Mouse (Mus musculus) embryonic facial prominence, embryonic 14.5 days (tissue): ENCODE data around the gene Sfxn5. TPM values are rescaled to one million over a fixed set of nuclear protein-coding genes. Genes with fewer than 3 reads are reported as not detected.

ENCODE experiments used
- ATAC-seq: fragments of 200-750 bp; cut with Nextera tagmentation; 2 replicates; pipeline ENCODE4 v1.8.0; 2017; ENCODE audit warnings: low read depth, moderate number of reproducible peaks, moderate TSS enrichment
- DNase-seq: peaks from one replicate; pipeline ENCODE4 v3.0.0-alpha.2; 2015; ENCODE audit warnings: low spot score
- H3K27ac ChIP-seq: fragments of 300-500 bp; sonication (generic); replicated peaks from 2 replicates; pipeline ENCODE4 v1.5.1; 2014; ENCODE audit warnings: low read depth, mild to moderate bottlenecking, low read length, moderate library complexity
- H3K27me3 ChIP-seq: fragments of 300-500 bp; sonication (generic); replicated peaks from 2 replicates; pipeline ENCODE4 v1.6.1; 2014; ENCODE audit warnings: low read length; ENCODE audit not compliant: control insufficient read depth, insufficient read depth
- H3K36me3 ChIP-seq: fragments of 300-500 bp; sonication (generic); 2 replicates; pipeline ENCODE4 v1.6.1; 2014; ENCODE audit warnings: low read length, mixed read lengths; ENCODE audit not compliant: control insufficient read depth, insufficient read depth
- H3K4me1 ChIP-seq: fragments of 300-500 bp; sonication (generic); 2 replicates; pipeline ENCODE4 v1.6.1; 2014; ENCODE audit warnings: antibody characterized with exemption, low read length; ENCODE audit not compliant: control insufficient read depth, insufficient read depth
- H3K4me2 ChIP-seq: fragments of 300-500 bp; sonication (generic); 2 replicates; pipeline ENCODE4 v1.6.1; 2014; ENCODE audit warnings: low read depth, mild to moderate bottlenecking, low read length, moderate library complexity, mixed read lengths
- H3K4me3 ChIP-seq: fragments of 300-500 bp; sonication (generic); 2 replicates; pipeline ENCODE4 v1.5.1; 2014; ENCODE audit warnings: low read depth, mild to moderate bottlenecking, low read length
- H3K9ac ChIP-seq: fragments of 300-500 bp; sonication (generic); 2 replicates; pipeline ENCODE4 v1.6.1; 2014; ENCODE audit warnings: low read depth, mild to moderate bottlenecking, low read length, moderate library complexity, mixed read lengths
- H3K9me3 ChIP-seq: fragments of 300-500 bp; sonication (generic); 2 replicates; pipeline ENCODE4 v1.6.1; 2016; ENCODE audit warnings: low read length; ENCODE audit not compliant: control insufficient read depth
- WGBS: fragments of 180-500 bp; shearing (Covaris S2); extraction: QIAGEN DNeasy Blood & Tissue Kit; methylation state at CpG from one replicate; pipeline ENCODE4 v1.1.7; 2014; 5-methylcytosine and 5-hydroxymethylcytosine counted together
- polyA plus RNA-seq: library from polyadenylated mRNA; unstranded; fragments of >200 nt; fragmentation: Nextera tagmentation; extraction: Ambion mirVana; gene quantifications from 2 replicates; pipeline ENCODE4 v1.2.1, GENCODE M21; 2014

Sfxn5 gene
- polyA plus RNA-seq, 1 experiment from 2014 or later = 6.7 TPM

- Histone ChIP-seq H3K4me2 (no peak overlapping the region), H3K27ac (no peak overlapping the region), H3K4me3 (no peak overlapping the region), H3K4me1 (no peaks in the 10 kb centered on the region; the same call in 1 of the 2 replicates), H3K36me3 (no peaks in the 10 kb centered on the region), H3K27me3 (no peaks in the 10 kb centered on the region), H3K9ac (no peak overlapping the region), H3K9me3 (no peaks in the 10 kb centered on the region)
- DNase-seq (peak; percentile 44), ATAC-seq (no peak)
- 40% methylated on average over 7 of the region's 7 CpGs for WGBS
Measured at GRCm38 (mm10) chr6:85232836-85233623, 100.2 kb downstream of the Sfxn5 start.

- no peak overlapping the region for H3K4me3 ChIP-seq
- H3K27ac ChIP-seq = no peak overlapping the region
- no peaks in the 10 kb centered on the region for H3K36me3 ChIP-seq
- H3K9me3 ChIP-seq = no peaks in the 10 kb centered on the region
- 39% methylated on average over 4 of the region's 4 CpGs for WGBS
- ATAC-seq (no peak), DNase-seq (no peak)
- H3K4me2 ChIP-seq = no peak overlapping the region
- H3K9ac ChIP-seq = no peak overlapping the region
- H3K4me1 ChIP-seq = no peaks in the 10 kb centered on the region
- no peaks in the 10 kb centered on the region for H3K27me3 ChIP-seq
Measured at GRCm38 (mm10) chr6:85232045-85232444, 101.2 kb downstream of the Sfxn5 start.

GRCm38 (mm10) chr6:85231469-85231868, 101.8 kb downstream of the Sfxn5 start:
- Histone ChIP-seq H3K27ac (no peak overlapping the region), H3K9me3 (no peaks in the 10 kb centered on the region), H3K4me2 (no peak overlapping the region), H3K27me3 (no peaks in the 10 kb centered on the region), H3K4me1 (no peaks in the 10 kb centered on the region), H3K36me3 (no peaks in the 10 kb centered on the region), H3K4me3 (no peak overlapping the region), H3K9ac (no peak overlapping the region)
- ATAC-seq = no peak
- 30% methylated on average over 4 of the region's 6 CpGs for WGBS
- no peak for DNase-seq

GRCm38 (mm10) chr6:85230762-85231161, 102.5 kb downstream of the Sfxn5 start:
- Histone ChIP-seq H3K9me3 (no peaks in the 10 kb centered on the region), H3K27ac (no peak overlapping the region), H3K4me3 (no peak overlapping the region), H3K4me1 (no peaks in the 10 kb centered on the region), H3K27me3 (no peaks in the 10 kb centered on the region), H3K36me3 (no peaks in the 10 kb centered on the region), H3K9ac (no peak overlapping the region), H3K4me2 (no peak overlapping the region)
- 76% methylated on average over 3 of the region's 3 CpGs for WGBS
- ATAC-seq (no peak), DNase-seq (no peak)

- Histone ChIP-seq H3K9ac (no peak overlapping the region), H3K9me3 (no peaks in the 10 kb centered on the region), H3K36me3 (no peaks in the 10 kb centered on the region), H3K4me3 (no peak overlapping the region), H3K27me3 (no peaks in the 10 kb centered on the region), H3K4me2 (no peak overlapping the region), H3K4me1 (peaks cover 6% of the 10 kb centered on the region), H3K27ac (no peak overlapping the region)
- DNase-seq (no peak), ATAC-seq (no peak)
- 72% methylated on average over 2 of the region's 2 CpGs for WGBS
Measured at GRCm38 (mm10) chr6:85227520-85227919, 105.7 kb downstream of the Sfxn5 start.

- no peaks in the 10 kb centered on the region for H3K9me3 ChIP-seq
- WGBS = 72% methylated on average over 9 of the region's 9 CpGs
- no peak for ATAC-seq
- DNase-seq = no peak
- H3K4me1 ChIP-seq = peaks cover 6% of the 10 kb centered on the region
- no peak overlapping the region for H3K4me2 ChIP-seq
- no peak overlapping the region for H3K4me3 ChIP-seq
- H3K27me3 ChIP-seq = no peaks in the 10 kb centered on the region
- no peaks in the 10 kb centered on the region for H3K36me3 ChIP-seq
- H3K9ac ChIP-seq = no peak overlapping the region
- no peak overlapping the region for H3K27ac ChIP-seq
Measured at GRCm38 (mm10) chr6:85226570-85226969, 106.7 kb downstream of the Sfxn5 start.

GRCm38 (mm10) chr6:85224442-85224891, 108.8 kb downstream of the Sfxn5 start:
- Histone ChIP-seq H3K9me3 (no peaks in the 10 kb centered on the region), H3K4me1 (peaks cover 6% of the 10 kb centered on the region), H3K27me3 (no peaks in the 10 kb centered on the region), H3K27ac (no peak overlapping the region), H3K4me2 (no peak overlapping the region), H3K9ac (no peak overlapping the region), H3K36me3 (no peaks in the 10 kb centered on the region), H3K4me3 (no peak overlapping the region)
- DNase-seq = no peak
- ATAC-seq = no peak
- WGBS = 45% methylated on average over 15 of the region's 15 CpGs

- no peaks in the 10 kb centered on the region for H3K36me3 ChIP-seq
- no peak overlapping the region for H3K4me2 ChIP-seq
- H3K27me3 ChIP-seq = no peaks in the 10 kb centered on the region
- H3K9ac ChIP-seq = 0 out of 2 replicates have a peak overlapping the region, but pooled peaks have one; percentile 14
- no peaks in the 10 kb centered on the region for H3K9me3 ChIP-seq
- ATAC-seq (no peak), DNase-seq (no peak)
- 34% methylated on average over 12 of the region's 14 CpGs for WGBS
- H3K4me1 ChIP-seq = peaks cover 9% of the 10 kb centered on the region
- H3K27ac ChIP-seq = no peak overlapping the region
- H3K4me3 ChIP-seq = no peak overlapping the region
Measured at GRCm38 (mm10) chr6:85223498-85224150, 109.6 kb downstream of the Sfxn5 start.
